Mouse (Mus musculus) bone marrow, adult 2 months (tissue): ENCODE results near the gene Slit3.

ENCODE experiments used
- CTCF ChIP-seq: fragments of 200-500 bp; IDR thresholded peaks from 2 replicates; pipeline ENCODE4 v1.5.1; 2011; ENCODE audit warnings: low read length, control low read depth; ENCODE audit not compliant: control insufficient read depth, insufficient read depth
- POLR2A ChIP-seq: fragments of 200-500 bp; IDR thresholded peaks from 2 replicates; pipeline ENCODE4 v1.6.1; 2011; ENCODE audit warnings: low read depth, mild to moderate bottlenecking, control low read depth, low read length, borderline replicate concordance; ENCODE audit not compliant: control insufficient read depth

DNA sequence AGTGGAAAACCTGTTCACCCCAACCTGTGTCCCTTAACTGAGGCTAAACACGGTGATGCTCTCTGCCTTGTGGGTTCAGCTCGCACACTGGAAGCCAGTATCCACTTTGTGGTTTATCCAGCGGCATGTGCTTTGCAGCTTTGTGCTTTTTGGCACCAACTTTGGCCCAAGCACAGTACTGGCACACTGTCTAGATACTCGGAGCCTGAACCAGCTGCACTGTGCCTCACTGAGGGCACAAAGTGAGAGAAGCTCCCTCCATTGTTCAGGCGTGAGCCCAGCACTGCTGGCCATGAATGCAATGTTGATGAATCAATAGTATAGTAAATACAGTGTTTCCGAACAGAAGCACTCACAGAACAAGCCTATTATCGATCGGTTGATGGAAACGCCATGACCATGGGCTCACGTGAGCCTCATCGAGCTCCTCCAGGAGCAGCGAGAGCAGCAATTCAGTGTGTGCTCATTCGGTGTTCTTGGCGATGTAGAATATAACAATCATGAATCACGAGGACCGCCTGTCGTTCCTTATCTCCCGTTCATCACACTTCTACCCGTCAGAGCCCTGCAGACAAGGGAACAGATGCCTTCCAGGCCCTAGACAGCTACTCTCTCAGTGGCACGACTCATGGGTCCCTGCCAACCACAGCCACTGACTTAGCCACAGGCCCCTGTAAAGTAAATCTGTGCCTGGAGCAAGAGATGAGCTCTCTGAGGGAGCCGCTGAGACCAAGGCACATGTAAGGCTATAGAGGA lies 503.7 kb downstream of the Slit3 start:
- no peak for TF ChIP-seq CTCF
- no peak for TF ChIP-seq POLR2A
